Mouse (Mus musculus) kidney, adult 8-10 months (tissue): ENCODE results near the gene Olfr763.
"Not testable (repeated sequence)": the region's sequence is repeated elsewhere in the genome, so short reads cannot be mapped to it uniquely, and the experiment has no call there.

ENCODE experiments used
- DNase-seq, 2 experiments: peaks; one replicate each; pipeline ENCODE4 v3.0.0; 2022

Olfr763 gene

GRCm38 (mm10) chr10:129010288-129010841, at the start of gene Olfr763:
Olfr763 (plus strand) TSS chr10:129010791.
- DNase-seq, result no peak

DNA sequence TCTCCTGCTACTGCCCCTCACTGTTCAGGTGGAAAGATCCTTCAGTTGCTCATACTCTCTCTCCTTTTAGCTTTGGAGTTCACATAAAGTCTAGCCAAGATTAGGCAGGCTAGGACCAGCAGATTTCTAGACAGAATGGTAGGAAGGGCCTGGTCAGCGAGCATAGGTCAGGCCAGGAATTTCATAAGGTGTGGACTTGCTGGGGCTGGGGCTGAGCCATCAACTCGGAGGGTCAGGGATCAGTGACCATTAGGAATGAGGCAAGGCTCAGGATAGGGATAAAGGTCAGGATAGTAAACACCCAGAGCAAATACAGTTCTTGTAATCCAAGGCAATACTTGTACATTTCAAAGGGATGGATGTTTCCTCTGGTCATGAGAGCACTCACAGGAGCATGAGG, 45.6 kb upstream of the Olfr763 start:
- peak; percentile 73 to 86 for DNase-seq

DNA sequence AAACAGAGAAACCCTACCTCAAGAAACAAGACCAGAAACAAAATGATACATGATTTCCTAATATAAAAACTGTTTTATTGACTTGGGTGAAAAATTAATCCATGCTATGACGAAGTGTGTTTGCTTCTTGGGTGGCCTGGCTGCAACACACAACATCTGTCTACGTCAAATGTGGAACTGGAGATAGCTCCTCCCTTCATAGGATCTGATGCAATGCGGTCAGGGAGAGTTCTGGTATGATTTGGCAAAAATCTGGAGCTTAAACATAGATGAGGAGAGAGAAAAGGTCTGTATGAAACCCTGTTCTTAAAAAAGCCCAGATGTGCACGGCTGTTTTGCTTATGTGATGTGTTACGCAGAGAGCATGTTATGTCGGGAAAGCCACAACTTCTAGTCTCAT, 44.7 kb upstream of the Olfr763 start:
- no peak for DNase-seq

DNA sequence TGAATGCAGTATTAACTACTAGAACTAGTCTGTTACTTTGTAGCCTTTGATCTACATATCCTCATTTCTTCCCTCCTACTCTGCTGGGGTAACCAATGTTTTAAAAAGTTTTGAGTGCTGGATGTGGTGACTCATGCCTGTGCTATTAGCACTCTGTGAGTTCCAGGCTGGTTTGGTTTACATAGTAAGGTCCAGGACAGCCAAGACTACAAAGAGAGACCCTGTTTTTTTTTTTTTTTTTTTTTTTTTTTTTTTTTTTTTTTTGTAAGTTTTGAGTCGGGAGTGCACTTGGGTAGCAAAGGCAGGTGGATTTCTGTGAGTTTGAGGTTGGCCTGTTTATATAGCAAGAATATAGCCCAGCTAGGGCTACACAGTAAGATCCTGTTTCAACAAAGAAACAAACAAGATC, 42.2 kb upstream of the Olfr763 start:
- DNase-seq, result no peak

DNA sequence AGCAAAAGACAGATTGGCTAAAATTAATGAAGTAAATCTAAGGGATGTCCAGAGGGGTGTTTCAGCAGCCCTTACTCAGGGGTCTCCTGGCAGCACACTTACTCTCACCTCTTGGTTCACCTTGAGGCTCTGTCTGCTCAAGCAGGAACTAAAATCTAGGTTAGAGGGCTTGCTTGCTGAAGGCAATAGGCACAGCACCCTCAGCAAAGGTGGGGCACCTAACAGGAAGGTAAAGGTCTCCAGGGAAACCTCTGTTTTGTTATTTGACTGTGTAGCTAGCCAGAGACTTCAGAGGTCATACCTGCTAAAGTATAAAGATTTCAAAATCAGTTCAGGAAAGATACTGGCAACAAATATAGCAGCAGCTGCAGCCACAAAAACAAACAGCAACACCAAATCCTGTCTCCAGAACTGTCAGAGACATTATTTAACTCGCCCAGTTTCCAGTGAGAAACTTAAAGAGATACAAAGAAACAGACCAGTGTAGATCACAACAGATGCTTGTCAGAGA, 39.8 kb upstream of the Olfr763 start:
- no peak for DNase-seq

DNA sequence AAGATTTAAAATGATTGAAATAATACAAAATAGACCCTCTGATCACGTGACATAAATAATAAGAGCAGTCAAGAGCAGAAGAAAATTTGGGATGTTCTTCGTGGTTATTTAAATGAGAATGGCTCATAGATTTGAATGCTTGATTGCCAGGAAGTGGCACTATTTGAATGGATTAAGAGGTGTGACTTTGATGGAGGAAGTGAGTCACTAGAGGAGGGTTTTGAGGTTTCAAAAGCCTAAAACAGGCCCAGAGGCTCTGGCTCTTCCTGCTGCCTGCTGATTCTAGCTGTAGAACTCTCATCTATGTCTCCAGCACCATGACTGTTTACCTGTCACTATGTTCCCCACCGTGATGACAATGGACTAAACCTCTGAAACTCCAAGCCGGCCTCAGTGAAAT, 37.8 kb upstream of the Olfr763 start:
- no peak for DNase-seq

DNA sequence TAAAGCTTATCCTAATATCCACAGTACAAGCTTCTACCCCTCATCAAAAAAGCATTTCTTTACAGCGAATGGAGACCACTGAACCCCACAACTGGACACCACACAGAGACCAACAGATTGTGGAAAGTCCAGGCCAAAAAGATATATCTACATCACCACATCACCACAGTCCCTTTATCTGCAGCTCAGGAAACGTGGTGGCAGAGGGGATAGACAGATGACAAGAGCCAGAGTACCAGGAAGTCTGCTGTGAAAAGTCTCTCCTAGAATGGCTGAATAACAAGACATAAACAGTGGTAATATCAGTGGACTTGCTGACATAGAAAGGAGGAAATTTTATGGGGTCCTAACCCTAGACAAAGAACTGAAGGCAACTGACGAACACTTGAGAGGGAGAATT, 34.2 kb upstream of the Olfr763 start:
- DNase-seq, result no peak

- DNase-seq, result peak; percentile 48 to 52
Observed at GRCm38 (mm10) chr10:128977522-128978114, 33.0 kb upstream of the Olfr763 start.

- DNase-seq, result peak in 1 of 2 experiments; percentile 28
Observed at GRCm38 (mm10) chr10:128980644-128981365, 29.8 kb upstream of the Olfr763 start.

DNA sequence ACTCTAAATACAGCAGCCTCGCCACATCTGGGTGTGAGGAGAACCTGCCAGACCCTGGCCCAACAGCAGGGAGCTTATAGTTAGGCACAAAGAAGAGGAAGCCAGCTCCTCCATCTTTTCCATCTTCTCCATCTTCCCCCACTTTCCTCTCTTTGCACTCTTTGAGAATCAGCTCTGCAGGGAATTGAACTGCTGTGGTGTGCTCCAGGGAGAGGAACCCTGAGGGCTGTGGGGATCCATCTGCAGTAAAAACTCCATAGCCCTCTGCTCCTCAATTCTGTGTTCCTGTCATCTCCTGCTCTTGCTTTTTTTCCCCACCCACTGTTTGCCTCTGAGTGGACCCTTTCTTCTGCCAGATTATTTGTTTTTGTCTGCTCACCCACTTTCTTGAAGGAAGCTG, 21.5 kb upstream of the Olfr763 start, which contains the start of gene Olfr9:
Olfr9 (plus strand) TSS at position 301 of the 400 bp plus-strand sequence.
- DNase-seq, result not testable (repeated sequence)

GRCm38 (mm10) chr10:128990129-128990850, 20.3 kb upstream of the Olfr763 start:
- DNase-seq, result not testable (repeated sequence)

GRCm38 (mm10) chr10:128990994-128991393, 19.6 kb upstream of the Olfr763 start:
- no peak for DNase-seq

DNA sequence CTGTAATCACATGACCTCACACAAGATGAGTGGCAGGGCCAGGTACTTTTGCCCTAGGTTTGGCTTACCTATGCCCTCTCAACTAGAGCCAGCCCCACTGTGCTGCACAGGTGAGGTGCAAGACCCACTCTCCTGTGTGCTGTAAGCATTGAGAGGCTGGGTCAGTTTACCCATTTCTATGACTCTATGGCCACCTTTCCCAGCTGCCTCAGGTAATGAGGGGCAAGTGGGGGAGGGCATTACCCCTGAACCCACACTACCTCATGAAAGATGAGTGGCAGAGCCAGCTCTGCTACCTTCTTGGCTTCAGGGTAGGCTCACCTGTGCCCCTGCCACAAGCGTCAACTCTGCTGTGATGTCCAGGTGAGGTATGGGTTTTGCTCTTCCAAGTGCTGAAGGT, 14.8 kb upstream of the Olfr763 start:
- no peak for DNase-seq

GRCm38 (mm10) chr10:128996523-128997040, 14.0 kb upstream of the Olfr763 start:
- DNase-seq, result no peak

DNA sequence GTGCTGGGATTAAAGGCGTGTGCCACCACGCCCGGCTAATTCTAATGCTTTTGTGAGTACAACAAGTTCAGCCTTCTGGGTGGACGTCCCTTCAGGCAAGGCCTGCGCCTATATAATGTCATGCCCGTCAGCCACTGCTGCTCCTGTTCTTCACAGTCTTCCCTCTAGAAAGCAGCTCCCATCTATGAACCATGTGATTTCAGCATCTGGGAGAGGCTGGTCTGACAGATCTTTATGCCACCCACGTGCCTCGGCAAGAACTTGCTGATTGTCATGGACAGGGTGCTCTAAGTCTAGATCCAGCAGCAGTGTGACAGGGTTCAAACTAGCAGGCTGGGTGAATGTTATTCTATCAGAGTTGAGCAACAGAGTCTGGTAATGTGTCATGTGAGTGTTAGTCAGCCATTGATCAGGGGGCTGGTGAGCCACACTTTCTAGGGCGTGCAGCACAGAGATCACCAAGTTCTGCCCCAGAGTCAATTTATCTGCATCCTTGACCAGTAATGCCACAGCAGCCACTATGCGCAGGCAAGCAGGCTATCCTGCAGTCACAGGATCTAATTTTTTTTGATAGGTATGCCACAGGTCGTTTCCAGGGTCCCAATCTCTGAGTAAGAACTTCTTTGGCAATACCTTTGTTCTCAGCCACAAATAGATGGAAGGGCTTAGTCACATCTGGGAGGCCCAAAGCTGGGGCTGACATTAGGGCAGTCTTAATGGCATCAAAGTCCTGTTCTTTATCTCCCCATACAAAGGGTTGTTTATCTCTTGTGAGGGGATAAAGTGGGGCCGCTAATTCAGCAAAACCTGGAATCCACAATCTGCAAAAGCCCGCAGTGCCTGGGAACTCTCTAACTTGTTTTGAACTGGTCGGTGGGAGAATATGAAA, 6.3 kb upstream of the Olfr763 start:
- DNase-seq, result no peak

- not testable (repeated sequence) for DNase-seq
Observed at GRCm38 (mm10) chr10:129011511-129011910, 920 bp downstream of the Olfr763 start.

DNA sequence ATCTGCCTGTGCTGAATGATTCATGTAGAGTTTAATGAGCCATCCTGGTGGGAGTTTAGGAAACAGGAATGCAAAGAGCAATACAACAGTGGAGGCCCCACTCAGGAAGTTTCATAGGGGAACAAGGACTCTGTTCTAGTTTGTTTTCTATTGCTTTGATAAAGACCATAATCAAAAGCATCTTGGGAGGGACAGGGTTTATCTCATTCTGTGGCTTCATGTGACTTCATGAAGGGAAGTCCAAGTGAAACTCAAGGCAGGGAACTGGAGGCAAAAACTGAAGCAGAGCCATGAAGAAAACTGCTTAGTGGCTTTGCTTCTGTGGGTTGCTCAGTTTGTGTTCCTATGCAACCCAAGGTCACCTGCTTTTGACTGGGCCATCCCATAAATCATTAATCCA, 3.9 kb downstream of the Olfr763 start:
- DNase-seq, result peak in 1 of 2 experiments; percentile 8

DNA sequence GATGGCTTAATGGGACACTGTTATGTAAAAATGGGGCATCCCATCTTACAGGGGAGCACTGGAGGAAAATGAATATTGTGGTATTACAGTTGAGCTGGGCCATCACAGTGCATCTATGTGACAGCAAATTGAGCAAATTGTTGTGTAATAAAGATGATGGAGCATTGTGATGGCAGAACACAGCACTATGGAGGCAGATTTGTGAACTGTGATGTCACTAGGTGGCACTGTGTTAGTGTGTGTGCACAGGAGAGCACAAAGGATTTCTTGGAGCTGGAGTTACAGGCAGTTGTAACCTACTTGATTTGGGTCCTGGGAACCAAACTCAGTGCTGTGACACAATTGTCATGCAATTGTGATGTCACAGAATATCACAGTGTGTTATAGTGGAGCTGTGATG, 12.7 kb downstream of the Olfr763 start:
- DNase-seq, result no peak

DNA sequence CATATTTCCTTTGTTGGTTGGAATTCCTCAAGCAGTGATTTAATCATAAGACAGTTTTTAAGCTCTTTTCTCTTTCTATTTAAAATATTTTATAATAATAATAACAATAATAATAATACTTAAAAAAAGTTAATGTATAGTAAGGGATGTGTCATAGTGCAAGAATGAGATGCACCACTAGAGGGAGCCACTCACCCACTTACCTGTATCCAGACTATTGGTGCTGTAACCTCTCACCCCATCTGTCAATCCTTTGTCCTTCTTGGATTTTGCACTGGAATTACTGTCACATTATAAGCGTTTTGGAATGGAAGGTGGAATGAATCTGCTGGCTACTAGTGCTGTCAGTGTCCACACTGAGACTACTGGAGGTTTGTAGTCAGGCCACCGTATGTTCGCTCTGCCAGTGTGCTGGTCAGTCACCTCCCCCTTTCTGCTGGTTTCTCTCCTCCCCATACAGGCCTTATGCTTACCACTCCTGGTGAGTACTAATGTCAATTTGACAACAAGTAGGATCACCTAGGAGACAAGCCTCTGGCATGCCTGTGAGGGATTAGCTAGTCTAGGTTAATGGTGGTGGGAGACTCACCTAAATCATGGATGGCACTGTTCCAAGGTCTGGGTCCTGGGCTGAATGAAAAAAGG, 15.5 kb downstream of the Olfr763 start:
- DNase-seq, result peak in 1 of 2 experiments; percentile 43

GRCm38 (mm10) chr10:129028343-129028742, 17.8 kb downstream of the Olfr763 start:
- DNase-seq, result no peak

DNA sequence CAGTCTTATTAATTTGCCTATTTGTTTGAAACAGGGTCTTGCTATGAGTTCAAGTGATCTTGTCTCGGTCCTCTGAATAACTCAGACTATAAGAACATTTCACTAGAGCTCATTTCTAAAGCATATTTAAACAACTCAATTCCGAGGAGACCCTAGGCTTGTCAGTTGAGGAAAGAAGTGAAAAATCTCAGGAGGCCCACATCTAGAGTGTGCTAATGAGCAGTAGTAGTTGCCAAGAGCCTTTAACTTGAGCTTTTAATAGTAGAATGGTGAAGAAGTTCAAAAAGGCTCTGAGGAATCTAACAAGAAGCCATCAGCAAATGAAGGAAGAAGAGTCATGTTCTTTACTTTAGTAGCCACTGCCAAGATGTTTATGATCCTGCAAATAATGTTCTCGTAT, 29.2 kb downstream of the Olfr763 start, which contains the start of gene Olfr764-ps1:
Olfr764-ps1 (minus strand) TSS at position 101 of the 400 bp plus-strand sequence.
- no peak for DNase-seq
